Mouse (Mus musculus) spleen, embryonic (tissue): ENCODE measurements at regions not wholly inside any gene's neighbourhood (a gene's known extent, or its start where the extent isn't known, plus 50 kb on each side); places are given as distances from the start of the nearest gene placed in this dataset.

ENCODE experiments used
- CTCF ChIA-PET: fragments of 350-600 bp; sonication (Branson Sonifier 250); formaldehyde crosslinking; loops from one replicate; lab custom pipeline; 2022; lab: Charles Lee

DNA sequence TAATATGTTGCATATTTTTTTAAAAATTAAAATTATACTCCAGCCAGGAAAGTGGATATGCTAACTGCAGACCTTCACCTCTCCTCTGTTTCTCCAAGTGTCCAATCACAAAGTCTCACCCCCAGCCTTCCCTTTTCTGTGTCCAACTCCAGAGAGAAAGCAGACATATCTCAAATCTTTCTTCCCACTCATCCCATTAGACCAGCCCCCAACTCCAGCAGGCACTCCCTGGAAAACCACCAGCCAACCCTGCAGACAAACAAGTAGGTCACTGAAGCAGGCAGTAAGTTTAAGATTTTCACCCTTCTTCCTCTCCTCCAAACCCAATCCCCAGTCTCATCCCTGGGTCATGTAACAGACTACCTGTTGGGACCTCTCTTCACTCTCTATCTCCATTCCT, 94.2 kb upstream of the Ptgfr start:
- CTCF ChIA-PET, result no interaction called here

DNA sequence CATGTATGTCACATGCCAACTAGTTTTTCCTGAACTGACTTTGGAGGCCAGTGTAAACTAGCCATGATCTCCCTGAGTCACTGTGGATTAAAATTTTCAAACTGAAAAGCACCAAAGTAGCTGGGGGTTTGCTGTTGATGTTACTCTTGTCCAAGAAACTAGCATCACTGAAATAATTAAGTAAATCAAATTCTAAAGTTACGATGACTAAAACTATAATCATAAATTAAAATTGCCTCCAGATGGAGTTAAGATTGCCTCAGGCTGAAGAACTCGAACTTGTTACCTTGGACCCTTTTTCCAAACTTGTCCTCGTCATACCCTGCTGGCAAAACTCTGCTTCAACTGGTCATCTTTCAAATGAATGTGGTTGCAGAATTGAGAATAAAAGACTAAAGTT, 93.7 kb upstream of the Ptgfr start:
- CTCF ChIA-PET, result no interaction called here

DNA sequence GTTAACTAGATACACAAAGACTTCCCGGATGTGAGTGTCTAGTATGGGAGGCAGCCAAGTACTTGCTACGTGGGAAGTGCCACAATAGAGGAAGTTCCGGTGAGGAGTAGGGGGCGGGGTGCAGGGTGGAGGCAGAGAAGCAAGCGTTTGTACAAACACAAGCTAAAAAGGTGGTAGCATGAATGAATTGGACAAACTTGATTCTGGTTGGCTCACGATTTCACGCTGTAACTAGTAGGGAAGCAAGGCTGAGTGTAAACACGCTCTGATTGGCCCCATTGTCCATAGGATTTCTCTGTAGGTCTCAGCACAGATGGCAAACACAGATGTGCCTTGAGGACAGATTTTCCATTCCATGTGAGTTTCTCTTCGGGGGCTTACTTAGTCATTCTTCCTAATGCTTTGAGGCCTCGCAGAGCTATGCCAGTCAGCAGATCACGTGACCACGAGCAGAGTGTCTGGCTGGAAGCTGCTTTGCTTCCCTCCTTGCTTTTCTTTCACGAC, 76.6 kb upstream of the Ptgfr start:
- CTCF ChIA-PET, result no interaction called here

DNA sequence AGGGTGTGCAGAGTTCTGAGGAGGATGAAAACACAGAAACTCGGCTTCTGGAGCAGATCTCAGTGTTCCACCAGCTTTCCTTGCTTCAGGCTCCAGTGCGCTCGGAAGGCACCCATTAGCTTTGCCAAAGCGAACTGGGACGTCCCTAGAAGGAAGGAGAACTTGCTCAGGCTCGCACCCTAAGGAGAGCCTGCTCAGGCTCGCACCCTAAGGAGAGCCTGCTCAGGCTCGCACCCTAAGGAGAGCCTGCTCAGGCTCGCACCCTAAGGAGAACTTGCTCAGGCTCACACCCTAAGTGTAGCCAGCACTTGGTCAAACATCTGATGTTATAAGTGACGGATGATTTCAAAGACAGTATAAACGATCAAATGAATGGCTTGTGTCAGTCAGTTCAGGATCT, 74.9 kb upstream of the Ptgfr start:
- CTCF ChIA-PET, result interaction anchor here (0.6 kb wide), 1 partner anchor 54 kb away, joined by 6 read pairs; no protein-coding TSS in a partner anchor

DNA sequence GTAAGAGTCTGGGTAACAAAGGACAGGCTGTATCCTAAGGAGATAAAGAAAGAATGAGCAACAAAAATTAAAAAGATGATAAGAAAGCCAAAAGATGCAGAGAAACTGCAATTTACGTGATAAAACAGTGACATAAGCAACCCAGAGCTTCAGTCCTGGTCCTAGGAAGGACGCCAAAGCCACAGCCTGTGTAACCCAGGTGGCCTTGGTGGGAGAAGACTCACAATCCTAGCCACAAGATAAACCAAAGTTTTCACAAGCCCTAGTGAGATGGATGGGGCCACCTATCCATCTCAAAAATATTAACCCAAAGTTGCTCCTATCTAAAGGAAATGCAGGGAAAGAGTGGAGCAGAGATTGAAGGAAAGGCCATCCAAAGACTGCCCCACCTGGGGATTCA, 73.4 kb upstream of the Ptgfr start:
- CTCF ChIA-PET, result no interaction called here

DNA sequence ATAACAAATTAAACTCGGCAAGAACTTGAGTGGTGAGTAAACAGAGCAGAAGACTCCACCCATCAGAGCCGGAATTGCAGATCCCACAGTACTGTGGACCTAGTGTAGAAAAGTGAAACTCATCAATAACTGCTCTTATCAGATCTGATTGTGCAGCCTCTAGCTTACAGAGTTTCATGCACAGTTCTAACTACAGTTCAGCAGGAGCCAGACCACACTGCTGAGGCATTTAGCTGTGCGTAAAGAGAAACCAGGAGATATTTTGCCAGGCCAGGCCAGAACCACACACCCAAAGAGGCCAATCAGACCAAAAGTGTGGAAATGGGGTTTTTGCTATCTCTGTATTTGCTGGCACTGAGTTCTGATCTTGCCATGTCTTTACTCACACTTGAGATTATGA, 71.9 kb upstream of the Ptgfr start:
- CTCF ChIA-PET, result no interaction called here

DNA sequence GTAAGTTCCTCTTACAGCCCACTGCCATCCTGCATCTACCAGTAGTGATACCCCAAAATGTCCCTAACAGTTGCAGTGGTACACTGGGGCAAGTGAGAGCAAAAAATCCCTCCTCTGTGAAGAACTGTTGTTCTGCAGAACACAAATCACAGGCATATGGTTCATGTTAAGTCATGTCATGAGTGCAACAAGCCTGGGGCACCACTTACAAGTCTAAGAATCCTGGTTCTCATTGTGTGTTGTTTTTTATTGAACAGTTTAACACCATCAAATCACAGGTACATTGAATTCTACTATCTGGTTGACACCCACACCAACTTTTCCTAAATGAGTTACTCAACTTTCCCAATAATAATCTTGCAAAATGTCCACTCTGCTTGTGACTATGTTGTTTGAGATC, 71.5 kb upstream of the Ptgfr start:
- CTCF ChIA-PET, result no interaction called here

DNA sequence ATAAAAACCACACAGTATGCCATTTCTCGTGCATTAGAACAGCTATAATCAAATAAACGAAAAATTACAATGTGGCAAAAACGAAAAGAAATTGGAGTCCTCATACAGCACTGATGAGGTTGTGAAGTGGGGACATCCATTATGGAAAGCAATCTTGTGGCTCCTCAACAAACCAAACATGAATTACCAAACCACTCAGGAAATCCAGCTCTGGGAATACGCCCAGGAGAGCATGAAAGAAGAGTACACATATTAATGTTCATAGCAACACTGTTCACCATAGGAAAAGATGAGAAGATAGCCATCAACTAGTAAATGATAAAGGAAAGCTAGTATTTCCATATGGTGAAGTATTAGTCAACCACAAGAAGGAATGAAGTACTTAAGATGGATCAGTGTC, 68.3 kb upstream of the Ptgfr start:
- CTCF ChIA-PET, result no interaction called here

DNA sequence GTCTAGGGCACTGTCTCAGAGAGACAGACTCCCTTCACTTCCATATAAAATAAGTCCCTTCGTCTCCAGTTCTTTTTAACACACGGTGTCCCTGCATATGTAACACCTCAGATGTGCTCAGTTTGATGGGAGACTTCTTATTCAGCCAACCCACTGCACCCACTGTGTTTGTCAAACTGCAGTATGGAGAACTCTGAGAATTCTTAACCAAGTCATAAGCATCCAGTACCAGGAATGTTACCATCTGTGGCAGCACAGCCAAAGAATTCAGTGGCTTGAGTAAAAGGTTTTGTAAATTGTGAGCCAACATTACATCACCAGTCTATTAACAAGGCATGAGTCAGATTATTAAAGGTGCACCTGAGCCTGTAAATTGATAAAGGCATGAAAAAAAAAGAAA, 65.7 kb upstream of the Ptgfr start:
- CTCF ChIA-PET, result no interaction called here

DNA sequence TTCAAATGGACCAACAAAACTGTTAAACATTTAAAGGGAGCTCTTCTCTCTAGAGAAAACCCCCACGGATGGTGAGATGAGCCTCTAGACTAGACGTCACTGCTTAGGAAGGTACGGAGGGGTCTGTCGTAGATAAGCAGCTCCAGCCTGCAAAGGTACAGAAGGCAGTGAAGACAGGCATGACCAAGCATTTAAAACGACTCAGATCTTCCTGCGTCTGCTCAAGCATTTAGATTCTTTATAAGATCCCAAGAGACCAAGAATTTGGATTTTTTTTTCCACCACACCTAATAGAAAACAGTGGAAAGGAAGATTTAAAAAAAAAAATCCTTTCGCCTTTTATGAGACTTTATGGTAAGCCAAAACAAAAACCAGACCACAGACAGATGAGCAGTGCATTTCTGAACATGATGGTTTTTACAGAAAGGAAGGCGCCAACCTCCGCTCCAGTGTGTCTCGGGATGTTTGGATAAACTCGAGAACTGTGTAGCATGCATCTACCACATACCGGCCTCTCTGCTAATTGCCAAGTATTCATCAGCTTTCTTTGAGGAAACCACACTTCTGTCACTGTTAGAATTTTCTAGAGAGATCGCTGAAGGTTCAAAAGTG, 64.9 kb upstream of the Ptgfr start:
- CTCF ChIA-PET, result no interaction called here

DNA sequence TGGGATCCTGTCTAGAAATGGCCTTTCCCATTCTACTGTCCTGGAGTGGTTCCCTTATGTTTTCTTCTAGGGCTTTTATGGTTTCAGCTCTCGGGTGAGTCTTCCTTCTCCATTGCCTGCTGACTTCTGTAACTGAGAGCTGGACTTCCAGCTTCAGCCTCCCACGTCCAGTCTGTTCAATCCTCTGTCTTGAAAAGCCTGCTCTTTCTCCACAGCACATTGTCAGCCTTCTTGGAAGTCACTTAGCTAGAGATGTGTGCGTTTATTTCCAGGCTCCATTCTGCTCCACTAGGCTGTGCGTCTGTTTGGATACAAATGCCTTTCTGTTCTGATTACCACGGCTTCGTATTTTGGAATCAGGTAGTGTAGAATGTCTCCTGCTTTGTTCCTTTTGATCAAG, 62.2 kb upstream of the Ptgfr start:
- CTCF ChIA-PET, result no interaction called here

DNA sequence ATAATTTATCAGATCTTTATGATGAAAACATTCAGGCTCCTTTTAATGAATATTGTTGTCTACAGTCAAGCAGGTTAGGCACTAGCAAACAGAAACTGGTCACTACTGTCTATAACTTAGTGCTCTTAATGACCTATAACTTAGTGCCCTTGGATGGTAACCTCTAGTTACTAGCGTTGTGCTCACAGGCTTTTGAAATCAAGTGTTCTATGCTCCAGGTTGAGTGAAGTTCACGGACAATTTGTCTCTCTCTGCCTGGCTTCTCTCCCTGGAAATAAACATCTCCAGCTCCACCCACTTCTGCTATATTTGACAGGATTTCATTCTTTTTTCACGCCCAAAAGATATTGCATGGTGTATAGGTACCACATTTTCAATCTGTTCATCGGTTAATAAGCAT, 61.7 kb upstream of the Ptgfr start:
- CTCF ChIA-PET, result no interaction called here

DNA sequence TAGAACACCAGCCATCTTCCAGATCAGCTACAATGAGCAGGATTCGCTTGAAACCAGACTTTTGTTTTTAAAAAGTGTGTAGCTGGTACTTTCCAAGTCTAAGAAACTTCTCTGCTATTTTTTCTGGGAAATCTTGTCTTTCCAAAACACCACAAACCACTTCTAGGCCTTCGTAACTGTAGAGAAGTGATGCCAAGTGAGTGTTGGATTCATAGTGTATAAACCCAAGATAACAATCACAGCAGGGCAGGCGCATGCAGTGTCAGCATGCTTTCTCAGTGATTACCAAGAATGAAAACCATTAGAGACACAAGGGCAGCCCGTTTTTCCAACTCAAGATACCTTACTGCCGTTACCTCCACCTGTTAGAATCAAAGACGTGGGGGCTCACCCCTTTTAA, 58.9 kb upstream of the Ptgfr start:
- CTCF ChIA-PET, result no interaction called here

DNA sequence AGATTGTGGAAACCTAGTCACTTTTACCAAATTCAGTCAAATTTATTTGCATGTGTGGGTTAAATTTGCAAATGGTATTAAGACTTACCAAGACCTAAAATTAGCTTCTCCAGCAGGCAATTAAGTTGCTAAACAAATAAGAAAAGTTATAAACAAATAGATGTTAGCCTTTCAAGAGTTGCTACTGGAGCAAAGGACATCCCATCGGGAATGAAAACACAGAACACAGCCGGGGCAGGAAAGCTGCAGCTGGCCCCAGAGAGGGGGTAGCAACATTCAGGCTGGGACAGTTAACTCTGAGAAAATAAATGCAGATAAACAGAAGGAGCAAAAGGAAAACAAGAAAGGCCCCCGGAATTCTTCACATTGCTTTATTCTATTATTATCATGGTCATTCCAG, 57.3 kb upstream of the Ptgfr start:
- CTCF ChIA-PET, result no interaction called here

DNA sequence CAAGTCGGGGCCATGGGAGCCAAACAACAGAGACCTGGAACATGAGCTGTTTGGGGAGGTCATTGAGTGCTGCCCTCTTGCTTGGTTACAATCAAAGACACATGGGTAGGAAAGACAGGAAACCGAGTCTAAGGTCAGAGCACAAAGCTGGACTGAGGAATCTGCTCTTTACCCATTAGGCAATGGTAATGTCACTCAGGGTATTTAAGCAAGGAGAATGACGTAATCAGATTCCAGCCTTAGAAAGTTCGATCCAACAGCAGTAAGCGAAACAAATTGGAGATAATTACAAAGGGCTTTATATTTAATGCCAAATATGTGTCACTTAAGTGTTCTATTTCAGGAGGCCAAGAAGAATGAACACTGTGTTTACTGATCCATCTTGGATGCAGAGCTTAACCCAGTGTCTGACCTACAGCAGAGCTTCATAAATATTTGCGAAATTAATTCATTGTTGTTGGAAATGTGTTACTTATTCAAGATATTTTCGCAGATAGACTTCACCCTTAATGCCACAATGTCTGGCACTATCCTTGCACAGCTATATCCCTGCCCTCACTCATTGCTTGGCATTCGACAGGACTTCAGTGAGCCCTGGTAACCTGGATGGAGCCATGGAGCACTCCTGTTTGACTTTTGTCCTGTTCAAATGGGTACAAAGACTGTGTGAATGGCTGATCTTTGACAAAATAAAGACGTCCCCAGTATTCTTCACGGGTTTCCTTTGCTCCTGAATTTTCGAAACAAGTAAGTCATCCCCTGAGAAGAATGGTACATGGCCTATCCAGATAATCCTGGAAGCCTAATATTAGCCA, 56.2 kb upstream of the Ptgfr start:
- CTCF ChIA-PET, result no interaction called here

DNA sequence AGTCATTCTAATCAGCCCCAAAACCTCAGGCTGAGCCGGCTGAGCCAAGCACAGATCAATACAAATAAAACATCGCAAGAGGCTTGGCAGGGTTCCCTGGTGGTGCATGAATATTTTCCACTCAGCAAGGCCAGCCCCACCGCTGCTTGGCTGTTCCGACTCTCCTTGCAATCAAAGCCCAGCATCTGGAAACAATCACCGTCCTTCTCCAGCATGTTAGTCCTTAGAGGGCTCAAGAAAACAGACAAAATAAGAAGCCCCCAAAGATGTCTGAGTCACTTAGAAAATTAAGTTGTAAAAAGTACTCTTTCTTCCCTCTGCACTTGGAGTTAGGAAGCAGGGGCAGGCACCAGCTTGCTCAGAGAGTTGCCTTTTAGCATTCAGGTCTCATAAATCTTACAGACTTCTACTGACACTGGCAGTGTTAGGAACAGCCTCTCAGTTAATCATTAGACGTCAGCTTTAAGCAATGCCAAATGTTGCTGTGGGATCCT, 54.4 kb upstream of the Ptgfr start:
- CTCF ChIA-PET, result no interaction called here

DNA sequence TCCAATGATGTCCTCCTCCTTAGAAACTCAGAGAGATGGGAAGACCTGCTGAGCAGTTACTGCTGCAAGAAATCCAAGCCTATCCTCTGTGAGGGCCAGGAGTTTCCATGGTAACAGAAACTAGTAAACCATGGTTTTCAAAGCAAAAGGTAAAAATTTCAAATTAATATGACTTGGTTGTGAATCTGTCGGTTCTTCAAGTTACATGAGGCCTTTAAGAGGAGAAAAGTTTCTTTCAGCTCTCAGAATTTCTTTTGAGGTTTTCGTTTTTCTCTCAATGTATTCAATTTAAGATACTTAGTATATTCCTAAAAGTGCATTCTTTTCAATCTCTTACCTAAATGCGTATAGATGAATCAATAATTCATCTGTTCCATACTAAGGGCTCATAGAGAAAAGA, 53.9 kb upstream of the Ptgfr start:
- CTCF ChIA-PET, result no interaction called here

DNA sequence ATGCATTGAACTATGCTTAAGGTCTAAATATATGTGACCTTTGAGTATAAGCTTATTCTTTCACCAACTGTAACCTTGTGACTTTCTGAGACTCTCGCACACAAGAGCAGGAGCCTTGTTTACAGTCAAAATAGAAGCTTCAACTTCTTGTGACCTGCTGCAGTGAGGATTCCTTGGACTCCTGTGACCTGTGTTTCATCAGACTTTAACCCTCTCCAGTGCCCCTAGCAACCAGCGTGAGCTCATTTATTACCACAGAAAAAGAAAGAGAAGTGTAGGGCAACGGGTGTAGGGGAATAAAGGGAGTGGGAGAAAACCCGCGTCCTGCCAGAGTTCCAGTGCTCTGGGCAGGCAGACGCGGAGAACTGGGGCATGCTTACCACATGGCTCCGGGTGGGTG, 52.3 kb upstream of the Ptgfr start:
- CTCF ChIA-PET, result no interaction called here
